Mouse (Mus musculus) kidney, embryonic 15.5 days (tissue): ENCODE measurements around the gene Coq4. TPM values are rescaled to one million over a fixed set of nuclear protein-coding genes. Genes with fewer than 3 reads are reported as not detected.
A peak's percentile ranks its signal among the peaks of the same experiment; 100 is the strongest.

ENCODE experiments used
- ATAC-seq: fragments of 200-750 bp; cut with Nextera tagmentation; replicated peaks from 2 replicates; pipeline ENCODE4 v1.8.0; 2017; ENCODE audit warnings: moderate TSS enrichment; ENCODE audit not compliant: low FRiP score
- H3K27ac ChIP-seq: fragments of 300-500 bp; sonication (generic); 2 replicates; pipeline ENCODE4 v1.5.1; 2015; ENCODE audit warnings: mild to moderate bottlenecking, inconsistent platforms
- H3K27me3 ChIP-seq: fragments of 300-500 bp; sonication (generic); 2 replicates; pipeline ENCODE4 v1.6.1; 2015; ENCODE audit warnings: inconsistent platforms
- H3K36me3 ChIP-seq: fragments of 300-500 bp; sonication (generic); 2 replicates; pipeline ENCODE4 v1.6.1; 2015; ENCODE audit warnings: inconsistent platforms
- H3K4me1 ChIP-seq: fragments of 300-500 bp; sonication (generic); 2 replicates; pipeline ENCODE4 v1.6.1; 2015; ENCODE audit warnings: inconsistent platforms
- H3K4me2 ChIP-seq: fragments of 300-500 bp; sonication (generic); 2 replicates; pipeline ENCODE4 v1.6.1; 2015; ENCODE audit warnings: moderate library complexity, mild to moderate bottlenecking, inconsistent platforms
- H3K4me3 ChIP-seq: fragments of 300-500 bp; sonication (generic); replicated peaks from 2 replicates; pipeline ENCODE4 v1.5.1; 2015; ENCODE audit warnings: mild to moderate bottlenecking, inconsistent platforms
- H3K9ac ChIP-seq: fragments of 300-500 bp; sonication (generic); 2 replicates; pipeline ENCODE4 v1.6.1; 2015; ENCODE audit warnings: mild to moderate bottlenecking, inconsistent platforms
- H3K9me3 ChIP-seq: fragments of 300-500 bp; sonication (generic); replicated peaks from 2 replicates; pipeline ENCODE4 v1.6.1; 2016; ENCODE audit warnings: inconsistent platforms
- WGBS: fragments of 180-500 bp; shearing (Covaris S2); methylation state at CpG from one replicate; pipeline ENCODE4 v1.1.7; 2015; ENCODE audit warnings: mixed read lengths; 5-methylcytosine and 5-hydroxymethylcytosine counted together
- polyA plus RNA-seq: library from polyadenylated mRNA; unstranded; fragments of >200 nt; fragmentation: Nextera tagmentation; extraction: Ambion mirVana; gene quantifications from 2 replicates; pipeline ENCODE4 v1.2.1, GENCODE M21; 2015

Coq4 gene
- polyA plus RNA-seq, 1 experiment from 2014 or later: 41.8 TPM

DNA sequence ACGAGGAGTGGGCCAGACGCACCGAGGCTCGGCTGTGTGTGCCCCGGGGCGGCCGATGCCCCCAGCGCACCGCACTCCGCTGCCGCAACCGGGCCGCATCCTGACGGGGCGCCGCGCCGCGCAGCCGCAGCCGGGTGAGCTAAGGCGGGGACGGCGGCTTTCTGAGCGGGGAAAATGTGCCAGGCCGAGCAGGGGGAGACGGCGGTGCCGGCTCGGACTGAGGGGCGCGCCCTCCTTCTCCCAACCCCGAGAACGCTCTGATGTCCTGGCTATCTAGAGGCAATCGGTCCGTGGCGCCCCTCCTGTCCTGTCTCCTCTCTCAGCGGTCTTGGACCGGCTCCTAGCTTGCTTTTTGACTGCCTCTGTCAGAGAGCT, 15.5 kb downstream of the Coq4 start:
- peaks cover 32% of the 10 kb centered on the region for H3K36me3 ChIP-seq
- peak overlapping the region; percentile 80 for H3K27ac ChIP-seq
- WGBS: under 1% methylated on average over 39 of the region's 39 CpGs
- H3K4me1 ChIP-seq: peaks cover 13% of the 10 kb centered on the region
- H3K4me2 ChIP-seq: peak overlapping the region; percentile 91
- H3K27me3 ChIP-seq: no peaks in the 10 kb centered on the region
- ATAC-seq: peak; percentile 55
- H3K4me3 ChIP-seq: peak overlapping the region; percentile 92
- peak overlapping the region; percentile 90 for H3K9ac ChIP-seq
- no peaks in the 10 kb centered on the region for H3K9me3 ChIP-seq

DNA sequence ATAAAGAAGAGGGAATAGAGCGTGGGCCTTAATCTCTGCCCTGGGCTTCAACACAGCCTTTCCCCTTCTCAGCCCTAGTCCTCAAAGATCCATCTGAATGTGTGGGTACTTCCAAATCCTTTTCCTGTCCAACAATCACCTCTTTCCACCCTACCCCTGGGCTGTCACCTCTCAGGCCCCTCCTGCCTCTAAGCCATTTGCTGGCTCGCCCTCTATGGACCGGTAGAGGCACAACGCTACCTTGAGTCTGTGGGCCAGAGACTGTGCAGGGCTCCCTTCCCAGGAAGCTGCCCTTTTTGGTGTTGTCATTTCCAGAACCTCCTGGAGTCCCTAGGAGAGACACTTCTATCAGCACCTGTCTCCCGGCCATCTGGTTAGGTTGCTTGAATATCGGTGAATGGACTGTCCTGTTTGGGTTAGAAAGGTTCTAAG, 16.1 kb downstream of the Coq4 start:
- H3K4me1 ChIP-seq: peaks cover 13% of the 10 kb centered on the region
- peak overlapping the region; percentile 90 for H3K9ac ChIP-seq
- ATAC-seq: no peak; the same call in 1 of the 2 replicates
- no peaks in the 10 kb centered on the region for H3K27me3 ChIP-seq
- peak overlapping the region; percentile 92 for H3K4me3 ChIP-seq
- peak overlapping the region; percentile 80 for H3K27ac ChIP-seq
- H3K4me2 ChIP-seq: peak overlapping the region; percentile 91
- WGBS: 24% methylated on average over 6 of the region's 6 CpGs
- H3K9me3 ChIP-seq: no peaks in the 10 kb centered on the region
- peaks cover 38% of the 10 kb centered on the region for H3K36me3 ChIP-seq

DNA sequence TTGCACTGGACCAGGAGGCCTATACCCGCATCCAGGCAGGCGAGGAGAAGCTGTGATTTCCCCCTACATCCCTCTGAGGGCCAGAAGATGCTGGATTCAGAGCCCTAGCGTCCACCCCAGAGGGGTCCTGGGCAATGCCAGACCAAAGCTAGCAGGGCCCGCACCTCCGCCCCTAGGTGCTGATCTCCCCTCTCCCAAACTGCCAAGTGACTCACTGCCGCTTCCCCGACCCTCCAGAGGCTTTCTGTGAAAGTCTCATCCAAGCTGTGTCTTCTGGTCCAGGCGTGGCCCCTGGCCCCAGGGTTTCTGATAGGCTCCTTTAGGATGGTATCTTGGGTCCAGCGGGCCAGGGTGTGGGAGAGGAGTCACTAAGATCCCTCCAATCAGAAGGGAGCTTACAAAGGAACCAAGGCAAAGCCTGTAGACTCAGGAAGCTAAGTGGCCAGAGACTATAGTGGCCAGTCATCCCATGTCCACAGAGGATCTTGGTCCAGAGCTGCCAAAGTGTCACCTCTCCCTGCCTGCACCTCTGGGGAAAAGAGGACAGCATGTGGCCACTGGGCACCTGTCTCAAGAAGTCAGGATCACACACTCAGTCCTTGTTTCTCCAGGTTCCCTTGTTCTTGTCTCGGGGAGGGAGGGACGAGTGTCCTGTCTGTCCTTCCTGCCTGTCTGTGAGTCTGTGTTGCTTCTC, 28.5 kb downstream of the Coq4 start:
- WGBS: 79% methylated on average over 11 of the region's 11 CpGs

DNA sequence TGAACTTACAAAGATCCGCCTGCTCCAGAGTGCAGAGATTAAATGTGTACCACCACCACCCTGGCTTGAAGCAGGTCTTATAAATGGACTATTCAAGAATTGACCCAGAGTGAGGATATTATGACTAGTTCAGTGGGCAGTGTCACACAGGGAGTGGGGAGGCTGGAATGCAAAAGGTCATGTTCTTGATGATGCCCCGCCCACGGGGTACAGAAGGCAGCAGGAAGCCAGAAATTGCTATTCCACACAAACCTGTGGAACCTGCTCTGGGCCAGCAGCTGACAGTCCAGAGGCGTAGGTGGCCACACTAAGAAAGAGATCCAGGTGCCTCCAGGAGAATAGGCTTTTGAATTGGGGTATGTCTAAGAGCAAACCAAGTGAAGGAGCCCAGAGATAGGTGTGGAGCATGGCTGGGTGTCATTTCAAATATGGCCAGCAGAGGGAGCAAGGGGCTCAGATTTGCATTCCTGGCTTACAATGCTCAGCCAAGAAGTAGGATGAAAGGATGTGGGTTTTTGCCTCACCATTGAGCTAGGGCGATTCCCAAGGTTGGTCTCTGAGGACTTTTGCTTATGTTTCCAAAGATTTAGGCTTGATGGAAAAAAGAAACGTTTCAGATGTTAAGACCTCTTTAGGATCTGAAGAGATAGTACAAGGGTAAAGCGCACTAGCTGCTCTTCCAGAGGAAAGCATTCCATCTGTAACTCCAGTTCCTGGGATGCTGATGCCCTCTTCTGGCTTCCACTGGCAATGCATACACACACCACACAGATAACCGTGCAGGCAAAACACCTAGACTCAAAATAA, 30.3 kb downstream of the Coq4 start:
- peak overlapping the region; percentile 55 for H3K4me2 ChIP-seq
- H3K9me3 ChIP-seq: no peaks in the 10 kb centered on the region
- peak overlapping the region; percentile 72 for H3K27ac ChIP-seq
- H3K9ac ChIP-seq: no peak overlapping the region
- ATAC-seq: 0 out of 2 replicates have a peak, but pooled peaks have one; percentile 22
- H3K4me1 ChIP-seq: peaks cover 55% of the 10 kb centered on the region
- 30% methylated on average over 8 of the region's 8 CpGs for WGBS
- H3K36me3 ChIP-seq: peaks cover 37% of the 10 kb centered on the region
- no peaks in the 10 kb centered on the region for H3K27me3 ChIP-seq
- H3K4me3 ChIP-seq: peak overlapping the region; percentile 21; the same call in 1 of the 2 replicates

More for the DNA sequence above, 28.5 kb downstream of the Coq4 start:
- peak overlapping the region; percentile 72 for H3K27ac ChIP-seq
- H3K4me2 ChIP-seq: no peak overlapping the region
- ATAC-seq: no peak
- no peaks in the 10 kb centered on the region for H3K9me3 ChIP-seq
- no peak overlapping the region for H3K4me3 ChIP-seq
- H3K9ac ChIP-seq: no peak overlapping the region
- H3K36me3 ChIP-seq: peaks cover 55% of the 10 kb centered on the region
- H3K4me1 ChIP-seq: peaks cover 50% of the 10 kb centered on the region
- no peaks in the 10 kb centered on the region for H3K27me3 ChIP-seq

DNA sequence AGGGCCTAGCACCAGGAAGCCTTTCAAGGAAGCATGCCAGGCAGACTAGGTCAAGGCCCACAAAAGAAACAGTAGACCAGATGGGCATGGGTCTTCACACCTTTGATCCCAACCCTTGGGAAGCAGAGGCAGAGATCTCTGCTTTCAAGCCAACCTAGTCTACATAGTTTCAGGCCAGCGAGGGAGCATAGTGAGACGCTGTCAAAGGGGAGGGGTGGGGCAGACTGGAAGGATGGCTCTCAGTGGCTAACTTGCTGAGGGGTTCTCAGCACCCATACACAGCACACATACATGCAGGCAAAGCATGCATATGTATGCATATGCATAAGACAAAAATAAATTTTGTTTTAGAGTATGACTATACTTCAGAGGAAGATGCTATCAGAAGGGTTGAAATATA, 32.1 kb downstream of the Coq4 start:
- ATAC-seq: no peak
- no peaks in the 10 kb centered on the region for H3K27me3 ChIP-seq
- peak overlapping the region; percentile 62; the same call in 1 of the 2 replicates for H3K9ac ChIP-seq
- 12% methylated on average over 2 of the region's 2 CpGs for WGBS
- H3K36me3 ChIP-seq: peaks cover 20% of the 10 kb centered on the region
- peaks cover 55% of the 10 kb centered on the region for H3K4me1 ChIP-seq
- peak overlapping the region; percentile 49 for H3K4me3 ChIP-seq
- peak overlapping the region; percentile 73 for H3K4me2 ChIP-seq
- no peaks in the 10 kb centered on the region for H3K9me3 ChIP-seq
- peak overlapping the region; percentile 99 for H3K27ac ChIP-seq

DNA sequence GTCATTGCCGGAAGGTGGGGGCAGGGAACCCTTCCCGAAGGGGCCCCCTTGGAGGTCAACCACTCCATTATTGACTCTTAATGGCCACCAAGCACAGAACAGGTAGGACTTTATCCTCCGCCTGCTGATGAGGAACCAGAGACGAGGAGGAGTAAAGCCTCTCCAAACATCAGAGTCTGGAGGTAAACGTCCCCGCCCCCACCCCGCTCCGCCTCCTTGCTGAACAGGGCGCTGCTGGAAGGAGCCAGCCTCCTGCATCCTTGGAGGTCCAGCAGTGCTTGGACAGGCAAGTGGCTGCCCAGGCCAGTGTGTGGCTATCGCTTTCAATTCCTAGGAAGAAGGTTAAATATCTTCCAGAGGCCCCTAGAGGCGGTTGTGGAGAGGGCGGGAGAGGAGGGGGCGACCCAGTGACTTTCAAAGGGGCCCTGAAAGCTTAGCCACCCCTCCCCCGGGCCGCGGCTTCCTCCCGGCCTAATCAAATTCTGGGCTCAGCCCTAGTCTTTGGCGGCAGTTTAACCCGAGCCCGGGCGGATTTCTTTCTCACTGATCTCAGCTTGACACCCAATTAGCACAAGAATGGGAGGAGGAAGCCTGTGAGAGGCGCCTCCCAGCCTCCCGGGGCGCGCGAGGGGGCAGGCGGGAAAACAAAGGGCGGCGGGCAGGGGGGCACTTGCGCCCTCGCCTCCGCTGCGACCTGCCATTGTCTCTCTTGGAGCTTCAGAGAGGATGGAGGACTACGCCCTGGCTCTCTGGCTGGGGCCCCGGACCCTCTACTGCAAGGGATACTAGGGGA, 32.9 kb downstream of the Coq4 start, which contains the start of gene Urm1:
TSS of gene Urm1 (plus strand) at position 51 of the 793 bp plus-strand sequence.
- WGBS: under 1% methylated on average over 35 of the region's 35 CpGs

DNA sequence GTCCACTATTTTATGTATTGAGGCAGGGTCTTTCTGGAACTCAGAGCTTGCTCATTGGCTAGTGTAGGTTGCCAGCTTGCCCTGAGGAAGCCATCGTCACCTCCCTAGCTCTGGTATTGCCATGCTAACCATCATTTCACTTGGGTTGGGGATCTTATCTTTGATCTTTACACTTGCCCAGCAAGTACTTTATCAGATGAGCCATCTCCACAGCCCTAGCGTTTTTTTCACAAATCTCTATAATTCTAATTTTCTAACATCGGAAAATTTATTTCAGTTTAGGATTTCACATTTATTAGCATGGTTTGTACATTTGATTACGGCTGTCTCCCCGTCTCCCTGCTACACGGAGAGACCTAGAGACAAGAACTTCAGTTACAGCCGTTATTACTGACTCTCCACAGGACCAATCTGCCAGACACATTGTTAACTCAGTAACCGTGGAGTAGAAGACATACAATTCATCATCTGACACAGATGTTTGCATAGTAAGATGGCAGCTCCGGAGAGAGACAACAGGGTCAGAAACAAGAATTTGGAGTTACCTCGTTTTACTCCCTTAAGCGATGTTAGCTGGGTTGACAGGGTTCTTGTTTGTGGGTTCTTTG, 39.1 kb downstream of the Coq4 start:
- Histone ChIP-seq H3K4me2 (peak overlapping the region; percentile 85), H3K9me3 (no peaks in the 10 kb centered on the region), H3K27me3 (no peaks in the 10 kb centered on the region), H3K4me1 (peaks cover 20% of the 10 kb centered on the region), H3K36me3 (peaks cover 5% of the 10 kb centered on the region; the same call in 1 of the 2 replicates), H3K4me3 (peak overlapping the region; percentile 98), H3K9ac (peak overlapping the region; percentile 73), H3K27ac (peak overlapping the region; percentile 98)
- WGBS: 7% methylated on average over 11 of the region's 11 CpGs
- ATAC-seq: no peak

More for the DNA sequence above, 32.9 kb downstream of the Coq4 start, which contains the start of gene Urm1:
- H3K4me3 ChIP-seq: peak within 1 kb of the TSS; percentile 49
- H3K9me3 ChIP-seq: no peaks in the 10 kb centered on the region
- ATAC-seq: peak; percentile 88
- peak within 1 kb of the TSS; percentile 62 for H3K9ac ChIP-seq
- H3K4me2 ChIP-seq: peak within 1 kb of the TSS; percentile 73
- H3K4me1 ChIP-seq: peaks cover 55% of the 10 kb centered on the region
- H3K27ac ChIP-seq: peak within 1 kb of the TSS; percentile 99
- H3K27me3 ChIP-seq: no peaks in the 10 kb centered on the region
- H3K36me3 ChIP-seq: peaks cover 11% of the 10 kb centered on the region

DNA sequence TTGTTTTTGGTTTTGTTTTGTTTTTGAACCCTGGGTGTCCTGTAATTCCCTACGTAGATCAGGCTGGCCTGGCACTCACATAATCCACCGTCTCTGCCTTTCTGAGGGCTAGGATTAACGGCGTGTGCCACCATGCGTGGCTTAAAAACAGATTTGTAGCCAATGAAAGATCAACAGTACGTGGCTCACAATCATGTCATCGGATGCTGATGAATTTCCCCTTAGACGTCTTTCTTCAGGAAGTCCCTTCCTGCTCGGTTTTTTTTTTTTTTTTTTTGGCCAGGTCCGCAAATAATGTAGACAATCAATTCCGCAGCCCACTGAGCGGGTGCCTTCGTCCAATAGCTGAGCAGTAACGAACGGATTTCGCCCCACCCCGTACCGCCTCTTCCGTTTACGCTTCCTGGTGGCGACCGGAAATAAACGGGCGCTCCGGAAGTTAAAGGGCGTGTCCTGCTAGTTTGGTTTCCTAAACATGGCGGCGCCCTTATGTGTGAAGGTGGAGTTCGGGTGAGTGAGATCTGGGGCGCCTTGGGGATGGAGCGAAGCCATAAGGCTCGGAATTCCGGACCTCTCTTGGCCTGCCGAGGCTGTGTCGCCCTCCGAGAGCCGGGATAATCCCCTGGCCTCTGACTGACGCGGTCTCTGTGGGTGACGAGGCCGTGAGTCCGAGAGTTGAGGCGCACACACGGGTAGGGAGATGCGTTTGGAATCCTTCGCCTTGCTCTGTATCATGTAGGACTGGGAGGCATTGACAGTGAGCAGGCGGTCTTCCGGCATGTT, 39.8 kb downstream of the Coq4 start:
- H3K36me3 ChIP-seq: peaks cover 11% of the 10 kb centered on the region
- H3K4me1 ChIP-seq: peaks cover 20% of the 10 kb centered on the region
- H3K9me3 ChIP-seq: no peaks in the 10 kb centered on the region
- peak overlapping the region; percentile 91 for H3K9ac ChIP-seq
- WGBS: under 1% methylated on average over 48 of the region's 48 CpGs
- peak; percentile 96 for ATAC-seq
- H3K27ac ChIP-seq: peak overlapping the region; percentile 98
- H3K27me3 ChIP-seq: no peaks in the 10 kb centered on the region
- peak overlapping the region; percentile 85 for H3K4me2 ChIP-seq
- H3K4me3 ChIP-seq: peak overlapping the region; percentile 98

DNA sequence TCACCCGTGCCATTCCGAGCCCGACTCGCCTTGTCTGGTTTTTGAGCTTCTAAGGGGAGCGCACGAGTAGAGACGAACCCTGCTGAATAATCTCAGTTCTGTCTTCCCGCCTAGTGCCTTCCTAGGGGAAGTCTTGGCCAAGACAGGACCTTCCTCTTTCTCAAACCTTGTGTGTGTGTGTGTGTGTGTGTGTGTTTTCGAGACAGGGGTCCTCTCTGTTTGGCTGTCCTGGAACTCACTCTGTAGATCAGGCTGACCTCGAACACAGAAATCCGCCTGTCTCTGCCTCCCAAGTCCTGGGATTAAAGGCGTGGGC, 40.4 kb downstream of the Coq4 start:
- WGBS: 2% methylated on average over 12 of the region's 12 CpGs
- H3K27ac ChIP-seq: peak overlapping the region; percentile 81
- peak overlapping the region; percentile 98 for H3K4me3 ChIP-seq
- H3K4me1 ChIP-seq: peaks cover 20% of the 10 kb centered on the region
- H3K4me2 ChIP-seq: peak overlapping the region; percentile 85
- ATAC-seq: 0 out of 2 replicates have a peak, but pooled peaks have one; percentile 10
- no peaks in the 10 kb centered on the region for H3K9me3 ChIP-seq
- no peaks in the 10 kb centered on the region for H3K27me3 ChIP-seq
- peaks cover 14% of the 10 kb centered on the region for H3K36me3 ChIP-seq
- H3K9ac ChIP-seq: peak overlapping the region; percentile 91

DNA sequence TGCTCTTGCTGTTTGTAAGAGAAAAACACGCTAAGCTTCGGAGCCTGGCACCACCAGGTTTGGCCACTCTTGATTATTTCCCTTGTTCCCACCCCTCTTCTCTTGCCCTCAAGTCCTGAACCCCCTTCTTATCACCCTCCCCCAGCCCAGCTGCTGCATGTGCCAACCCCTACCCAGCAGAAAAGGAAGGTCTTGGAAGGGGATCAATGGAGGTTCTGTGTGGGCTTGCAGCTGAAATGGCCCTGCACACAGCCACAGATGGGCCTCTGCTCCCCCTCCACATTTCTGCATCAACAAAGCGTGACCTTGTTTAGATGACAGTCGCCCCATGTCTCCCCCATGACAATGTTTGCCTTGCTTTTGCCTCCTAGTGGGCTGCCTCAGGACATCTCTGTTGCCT, 43.8 kb downstream of the Coq4 start:
- Histone ChIP-seq H3K4me3 (no peak overlapping the region), H3K9ac (no peak overlapping the region), H3K27me3 (no peaks in the 10 kb centered on the region), H3K36me3 (peaks cover 46% of the 10 kb centered on the region), H3K27ac (no peak overlapping the region), H3K4me2 (no peak overlapping the region), H3K4me1 (peaks cover 17% of the 10 kb centered on the region), H3K9me3 (no peaks in the 10 kb centered on the region)
- ATAC-seq: no peak
- WGBS: 71% methylated on average over 4 of the region's 4 CpGs

DNA sequence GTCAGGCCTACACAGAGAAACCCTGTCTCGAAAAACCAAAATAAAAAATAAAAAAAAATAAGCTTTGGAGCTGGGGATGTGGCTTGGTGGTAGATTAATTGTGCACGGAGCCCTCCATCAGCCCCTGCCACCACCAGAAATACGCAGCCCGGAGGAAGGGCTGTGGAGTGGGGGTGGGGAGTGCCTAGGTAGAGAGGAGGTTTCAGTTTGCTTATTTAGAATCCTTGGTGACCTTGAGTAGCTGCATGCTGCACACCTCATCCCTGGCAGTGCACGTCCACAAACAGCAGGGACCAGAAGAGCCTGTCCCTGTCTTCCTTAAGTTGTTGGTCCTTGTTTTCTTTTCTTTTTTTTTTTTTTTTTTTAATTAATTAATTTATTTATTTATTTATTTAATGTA, 46.5 kb downstream of the Coq4 start:
- H3K4me1 ChIP-seq: peaks cover 2% of the 10 kb centered on the region
- H3K9ac ChIP-seq: no peak overlapping the region
- no peaks in the 10 kb centered on the region for H3K9me3 ChIP-seq
- no peak overlapping the region for H3K27ac ChIP-seq
- H3K36me3 ChIP-seq: peaks cover 67% of the 10 kb centered on the region
- 89% methylated on average over 5 of the region's 5 CpGs for WGBS
- H3K4me3 ChIP-seq: no peak overlapping the region
- no peak for ATAC-seq
- no peak overlapping the region for H3K4me2 ChIP-seq
- H3K27me3 ChIP-seq: no peaks in the 10 kb centered on the region
